Mouse (Mus musculus) neural tube, embryonic 13.5 days (tissue): Measurements from ENCODE around the gene Eml1. TPM values are rescaled to one million over a fixed set of nuclear protein-coding genes. Genes with fewer than 3 reads are reported as not detected.

Experiments used
- ATAC-seq: fragments of 200-750 bp; cut with Nextera tagmentation; 2 replicates; pipeline ENCODE4 v1.8.0; 2017; ENCODE audit warnings: low read depth, mild to moderate bottlenecking, moderate TSS enrichment, moderate library complexity
- H3K27ac ChIP-seq: fragments of 300-500 bp; sonication (generic); replicated peaks from 2 replicates; pipeline ENCODE4 v1.5.1; 2015; ENCODE audit warnings: moderate library complexity, mild to moderate bottlenecking, inconsistent platforms
- H3K27me3 ChIP-seq: fragments of 300-500 bp; sonication (generic); 2 replicates; pipeline ENCODE4 v1.6.1; 2015; ENCODE audit warnings: mild to moderate bottlenecking, inconsistent platforms
- H3K36me3 ChIP-seq: fragments of 300-500 bp; sonication (generic); 2 replicates; pipeline ENCODE4 v1.6.1; 2015; ENCODE audit warnings: mild to moderate bottlenecking, inconsistent platforms
- H3K4me1 ChIP-seq: fragments of 300-500 bp; sonication (generic); replicated peaks from 2 replicates; pipeline ENCODE4 v1.6.1; 2015; ENCODE audit warnings: inconsistent platforms
- H3K4me2 ChIP-seq: fragments of 300-500 bp; sonication (generic); 2 replicates; pipeline ENCODE4 v1.6.1; 2015; ENCODE audit warnings: inconsistent platforms, mild to moderate bottlenecking, moderate library complexity
- H3K4me3 ChIP-seq: fragments of 300-500 bp; sonication (generic); 2 replicates; pipeline ENCODE4 v1.5.1; 2015; ENCODE audit warnings: mild to moderate bottlenecking, inconsistent platforms
- H3K9ac ChIP-seq: fragments of 300-500 bp; sonication (generic); 2 replicates; pipeline ENCODE4 v1.6.1; 2015; ENCODE audit warnings: moderate library complexity, mild to moderate bottlenecking, inconsistent platforms
- H3K9me3 ChIP-seq: fragments of 300-500 bp; sonication (generic); 2 replicates; pipeline ENCODE4 v1.6.1; 2016; ENCODE audit warnings: inconsistent platforms
- WGBS: fragments of 180-500 bp; shearing (Covaris S2); methylation state at CpG from one replicate; pipeline ENCODE4 v1.1.7; 2015; 5-methylcytosine and 5-hydroxymethylcytosine counted together
- polyA plus RNA-seq: library from polyadenylated mRNA; unstranded; fragments of >200 nt; fragmentation: Nextera tagmentation; extraction: Ambion mirVana; gene quantifications from 2 replicates; pipeline ENCODE4 v1.2.1, GENCODE M21; 2015

Gene Eml1
- polyA plus RNA-seq, 1 experiment from 2014 or later = 91.4 TPM

GRCm38 (mm10) chr12:108400951-108401350 is 30.2 kb downstream of the Eml1 start:
- Histone ChIP-seq H3K4me1 (peaks cover 43% of the 10 kb centered on the region), H3K9me3 (no peaks in the 10 kb centered on the region), H3K4me2 (no peak overlapping the region), H3K9ac (no peak overlapping the region), H3K27ac (no peak overlapping the region), H3K36me3 (no peaks in the 10 kb centered on the region), H3K27me3 (no peaks in the 10 kb centered on the region), H3K4me3 (no peak overlapping the region)
- WGBS = 83% methylated on average over 8 of the region's 8 CpGs
- no peak for ATAC-seq

- Histone ChIP-seq H3K4me1 (peaks cover 33% of the 10 kb centered on the region), H3K27ac (peak overlapping the region; percentile 59), H3K4me3 (no peak overlapping the region), H3K4me2 (no peak overlapping the region), H3K9me3 (no peaks in the 10 kb centered on the region), H3K9ac (no peak overlapping the region), H3K36me3 (no peaks in the 10 kb centered on the region), H3K27me3 (no peaks in the 10 kb centered on the region)
- ATAC-seq = 0 out of 2 replicates have a peak, but pooled peaks have one; percentile 36
- WGBS = 53% methylated on average over 6 of the region's 6 CpGs
These were observed 33.2 kb downstream of the Eml1 start for GRCm38 (mm10) chr12:108403957-108404356.

GRCm38 (mm10) chr12:108409100-108409499 is 38.3 kb downstream of the Eml1 start:
- H3K9ac ChIP-seq = no peak overlapping the region
- H3K27me3 ChIP-seq = no peaks in the 10 kb centered on the region
- 50% methylated on average over 5 of the region's 5 CpGs for WGBS
- H3K4me1 ChIP-seq = peaks cover 38% of the 10 kb centered on the region
- no peaks in the 10 kb centered on the region for H3K9me3 ChIP-seq
- no peak overlapping the region for H3K27ac ChIP-seq
- H3K4me2 ChIP-seq = no peak overlapping the region
- no peak overlapping the region for H3K4me3 ChIP-seq
- ATAC-seq = no peak
- H3K36me3 ChIP-seq = no peaks in the 10 kb centered on the region

GRCm38 (mm10) chr12:108410416-108411208 is 39.9 kb downstream of the Eml1 start:
- ATAC-seq = peak; percentile 82
- H3K9ac ChIP-seq = peak overlapping the region; percentile 22
- H3K27me3 ChIP-seq = no peaks in the 10 kb centered on the region
- H3K4me1 ChIP-seq = peaks cover 23% of the 10 kb centered on the region
- H3K9me3 ChIP-seq = no peaks in the 10 kb centered on the region
- peak overlapping the region; percentile 24 for H3K4me3 ChIP-seq
- WGBS = 46% methylated on average over 14 of the region's 14 CpGs
- peak overlapping the region; percentile 8; the same call in 1 of the 2 replicates for H3K4me2 ChIP-seq
- H3K36me3 ChIP-seq = no peaks in the 10 kb centered on the region
- peak overlapping the region; percentile 84 for H3K27ac ChIP-seq

- Histone ChIP-seq H3K27ac (no peak overlapping the region), H3K4me3 (no peak overlapping the region), H3K9ac (no peak overlapping the region), H3K4me1 (peaks cover 12% of the 10 kb centered on the region), H3K4me2 (no peak overlapping the region), H3K36me3 (no peaks in the 10 kb centered on the region), H3K9me3 (no peaks in the 10 kb centered on the region), H3K27me3 (no peaks in the 10 kb centered on the region)
- 90% methylated on average over 9 of the region's 9 CpGs for WGBS
- no peak for ATAC-seq
These were observed 44.2 kb downstream of the Eml1 start for GRCm38 (mm10) chr12:108414932-108415331.

- Histone ChIP-seq H3K27ac (no peak overlapping the region), H3K4me1 (peaks cover 10% of the 10 kb centered on the region), H3K9me3 (no peaks in the 10 kb centered on the region), H3K9ac (no peak overlapping the region), H3K4me3 (no peak overlapping the region), H3K4me2 (no peak overlapping the region), H3K36me3 (no peaks in the 10 kb centered on the region), H3K27me3 (no peaks in the 10 kb centered on the region)
- no peak for ATAC-seq
These were observed 48.8 kb downstream of the Eml1 start for GRCm38 (mm10) chr12:108419570-108419969.

- Histone ChIP-seq H3K27ac (no peak overlapping the region), H3K4me1 (peaks cover 27% of the 10 kb centered on the region), H3K4me3 (no peak overlapping the region), H3K36me3 (no peaks in the 10 kb centered on the region), H3K4me2 (no peak overlapping the region), H3K27me3 (no peaks in the 10 kb centered on the region), H3K9ac (no peak overlapping the region), H3K9me3 (no peaks in the 10 kb centered on the region)
- no peak for ATAC-seq
- WGBS = 84% methylated on average over 1 of the region's 1 CpGs
These were observed 50.7 kb downstream of the Eml1 start for GRCm38 (mm10) chr12:108421477-108421876.

- Histone ChIP-seq H3K4me2 (peak overlapping the region; percentile 62), H3K27ac (peak overlapping the region; percentile 92), H3K4me3 (peak overlapping the region; percentile 80), H3K36me3 (no peaks in the 10 kb centered on the region), H3K9ac (peak overlapping the region; percentile 87), H3K9me3 (no peaks in the 10 kb centered on the region), H3K4me1 (peaks cover 30% of the 10 kb centered on the region), H3K27me3 (no peaks in the 10 kb centered on the region)
- ATAC-seq = peak; percentile 68
- whole genome bisulfite sequencing = 2% methylated on average over 9 of the region's 14 CpGs
These were observed 51.7 kb downstream of the Eml1 start for GRCm38 (mm10) chr12:108422495-108422857.

GRCm38 (mm10) chr12:108422858-108423631 is 52.3 kb downstream of the Eml1 start:
- H3K27me3 ChIP-seq = no peaks in the 10 kb centered on the region
- H3K27ac ChIP-seq = peak overlapping the region; percentile 92
- H3K4me3 ChIP-seq = peak overlapping the region; percentile 80
- under 1% methylated on average over 83 of the region's 90 CpGs for WGBS
- peaks cover 30% of the 10 kb centered on the region for H3K4me1 ChIP-seq
- peak; percentile 94 for ATAC-seq
- peak overlapping the region; percentile 87 for H3K9ac ChIP-seq
- no peaks in the 10 kb centered on the region for H3K9me3 ChIP-seq
- peak overlapping the region; percentile 62 for H3K4me2 ChIP-seq
- H3K36me3 ChIP-seq = no peaks in the 10 kb centered on the region

- H3K9me3 ChIP-seq = no peaks in the 10 kb centered on the region
- H3K4me2 ChIP-seq = no peak overlapping the region
- no peak overlapping the region for H3K9ac ChIP-seq
- 44% methylated on average over 3 of the region's 3 CpGs for WGBS
- H3K4me1 ChIP-seq = peaks cover 57% of the 10 kb centered on the region
- H3K4me3 ChIP-seq = no peak overlapping the region
- H3K27me3 ChIP-seq = no peaks in the 10 kb centered on the region
- no peak for ATAC-seq
- no peaks in the 10 kb centered on the region for H3K36me3 ChIP-seq
- H3K27ac ChIP-seq = peak overlapping the region; percentile 14; the same call in 1 of the 2 replicates
These were observed 60.2 kb downstream of the Eml1 start for GRCm38 (mm10) chr12:108430964-108431363.

GRCm38 (mm10) chr12:108431714-108432113 is 61.0 kb downstream of the Eml1 start:
- H3K4me1 ChIP-seq = peaks cover 62% of the 10 kb centered on the region
- ATAC-seq = no peak
- 28% methylated on average over 6 of the region's 6 CpGs for WGBS
- H3K27me3 ChIP-seq = no peaks in the 10 kb centered on the region
- H3K9ac ChIP-seq = no peak overlapping the region
- H3K4me2 ChIP-seq = no peak overlapping the region
- no peaks in the 10 kb centered on the region for H3K9me3 ChIP-seq
- no peak overlapping the region for H3K4me3 ChIP-seq
- no peaks in the 10 kb centered on the region for H3K36me3 ChIP-seq
- H3K27ac ChIP-seq = no peak overlapping the region

- H3K4me2 ChIP-seq = 0 out of 2 replicates have a peak overlapping the region, but pooled peaks have one; percentile 14
- WGBS = 54% methylated on average over 5 of the region's 5 CpGs
These were observed 61.8 kb downstream of the Eml1 start for GRCm38 (mm10) chr12:108432578-108432977.

More at GRCm38 (mm10) chr12:108432578-108432977, 61.8 kb downstream of the Eml1 start:
- H3K27me3 ChIP-seq = no peaks in the 10 kb centered on the region
- peak overlapping the region; percentile 61 for H3K27ac ChIP-seq
- peaks cover 68% of the 10 kb centered on the region for H3K4me1 ChIP-seq
- ATAC-seq = no peak; the same call in 1 of the 2 replicates
- H3K4me3 ChIP-seq = no peak overlapping the region
- H3K36me3 ChIP-seq = no peaks in the 10 kb centered on the region
- H3K9ac ChIP-seq = peak overlapping the region; percentile 49; the same call in 1 of the 2 replicates
- no peaks in the 10 kb centered on the region for H3K9me3 ChIP-seq
